Mouse (Mus musculus): Measurements from ENCODE around the gene Tenm2.
A peak's percentile ranks its signal among the peaks of the same experiment; 100 is the strongest.

Gene Tenm2

DNA sequence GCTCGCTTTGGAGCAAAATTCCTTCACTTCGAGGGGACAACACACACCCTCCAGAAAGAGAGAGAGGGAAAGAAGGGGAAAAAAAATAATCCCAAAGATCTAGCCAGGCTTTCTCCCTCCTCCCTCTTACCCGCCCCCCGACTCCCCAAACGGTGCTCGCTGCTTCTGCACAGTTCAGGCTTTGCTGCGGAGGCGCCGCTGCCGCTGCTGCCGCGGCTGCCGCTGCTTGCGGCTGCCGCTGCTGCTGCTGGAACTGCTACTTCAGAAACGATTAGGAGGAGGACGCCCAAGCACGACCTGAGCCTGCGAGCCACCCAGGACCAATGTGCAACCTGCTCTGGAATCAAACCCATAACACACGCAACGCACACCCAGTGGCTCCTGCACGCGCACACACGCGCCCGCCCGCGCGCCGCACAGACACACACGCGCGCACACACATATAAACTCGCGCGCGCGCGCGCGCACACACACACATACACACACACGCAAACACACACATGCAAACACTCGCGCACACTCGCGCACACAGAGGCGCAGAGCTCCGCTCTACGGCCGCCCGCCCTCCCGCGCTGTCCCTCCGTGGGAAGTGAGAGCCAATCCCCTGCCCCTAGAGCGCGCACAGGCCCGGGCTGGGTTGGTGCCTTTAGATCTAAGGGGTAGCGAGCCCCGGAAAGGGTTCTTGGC is at the start of gene Tenm2:
TSS of gene Tenm2 (minus strand) at position 51 of the 687 bp plus-strand sequence.
- peak; percentile 49 for DNase-seq (ENCODE audit: low spot score)

DNA sequence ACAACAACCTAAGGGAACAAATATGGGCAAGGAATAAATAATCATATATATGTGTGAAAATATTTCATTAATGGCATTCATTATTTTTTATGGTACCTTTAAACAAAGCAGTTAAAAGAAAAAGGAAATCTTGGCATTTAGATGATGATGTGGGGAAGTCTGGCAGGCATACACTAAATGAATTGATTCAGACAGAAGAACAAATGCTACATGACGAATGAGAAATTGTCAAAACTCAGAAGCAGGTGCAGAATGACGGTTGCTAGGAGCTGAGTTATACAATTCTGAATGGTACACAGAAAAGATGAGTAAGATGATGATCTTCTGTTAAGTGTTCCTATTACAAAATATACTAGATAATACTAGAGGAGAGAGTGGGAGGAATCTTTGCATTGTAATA is 49.4 kb upstream of the Tenm2 start:
- no peak for DNase-seq (ENCODE audit: low spot score)

DNA sequence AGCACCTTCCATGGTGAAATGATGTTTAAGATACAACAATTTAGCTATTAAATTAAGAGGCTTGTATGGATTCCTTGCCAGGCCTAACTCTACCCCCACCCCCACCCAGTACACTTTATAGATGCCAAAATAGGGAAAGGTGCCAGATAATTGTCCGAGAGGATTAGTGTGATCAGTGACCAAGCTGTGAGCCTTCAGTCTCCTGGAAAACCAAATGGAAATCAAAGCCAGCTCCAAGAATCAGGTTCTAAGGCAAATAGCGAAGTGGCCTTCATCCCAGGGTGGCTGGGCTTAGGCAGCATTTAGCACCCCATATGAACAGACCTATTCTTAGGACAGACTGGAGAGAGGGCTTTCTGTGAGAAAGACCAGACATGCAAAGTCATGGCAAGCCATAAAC is 13.0 kb upstream of the Tenm2 start:
- no peak for DNase-seq (ENCODE audit: low spot score)

DNA sequence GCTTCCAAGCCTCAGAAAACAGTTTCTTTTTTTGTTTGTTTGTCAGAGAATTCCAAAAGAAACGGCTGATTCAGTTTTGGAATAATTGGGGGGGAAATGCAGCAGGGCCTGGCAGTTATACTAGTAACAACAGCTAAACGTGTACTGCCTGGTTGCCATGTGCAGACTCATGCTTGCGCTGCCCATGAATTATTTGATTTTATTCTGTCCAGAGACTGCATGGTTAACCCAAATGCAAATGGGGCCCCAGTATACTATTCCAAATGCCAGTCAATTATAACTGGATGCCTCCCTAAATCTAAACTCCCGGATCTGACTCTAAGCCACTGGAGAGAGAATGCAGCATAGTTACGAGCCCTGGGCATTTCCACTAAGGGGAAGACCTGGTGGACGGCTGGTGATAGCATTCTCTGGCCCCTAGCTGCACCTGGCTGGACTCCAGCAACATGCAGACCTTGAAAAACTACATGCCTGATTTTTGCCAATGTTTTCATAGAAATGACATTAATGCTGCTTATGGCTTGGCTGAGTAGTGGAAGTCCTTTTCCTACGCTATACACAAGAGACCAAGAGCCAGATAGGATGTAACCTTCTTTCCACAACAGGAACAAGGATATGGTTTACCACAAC is 1.4 kb upstream of the Tenm2 start:
- DNase-seq (ENCODE audit: low spot score) = no peak

DNA sequence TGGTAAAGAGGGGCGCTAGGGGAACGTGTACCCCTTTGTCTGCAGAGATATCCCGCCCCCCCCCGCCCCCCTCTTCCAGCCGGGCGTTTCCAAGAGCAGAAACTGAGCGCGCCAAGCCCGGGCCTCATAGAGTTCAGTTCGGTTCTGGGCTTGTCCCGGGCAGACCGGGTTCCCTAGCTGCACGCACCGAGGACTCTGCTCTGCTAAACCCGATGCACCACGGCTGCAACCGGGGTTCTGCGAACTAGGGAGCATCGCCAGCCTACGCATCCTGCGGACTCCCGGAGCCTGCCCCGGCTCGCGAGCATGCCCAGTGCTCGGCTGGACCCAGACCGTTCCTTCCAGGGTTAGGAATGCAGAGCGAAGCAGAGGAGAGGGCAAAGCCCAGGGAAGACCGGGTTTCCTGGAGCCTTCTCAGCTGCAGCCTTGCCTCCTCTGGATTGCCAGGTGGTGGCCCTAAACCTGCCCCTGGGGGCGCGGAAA is 878 bp upstream of the Tenm2 start:
- DNase-seq (ENCODE audit: low spot score) = peak; percentile 48

DNA sequence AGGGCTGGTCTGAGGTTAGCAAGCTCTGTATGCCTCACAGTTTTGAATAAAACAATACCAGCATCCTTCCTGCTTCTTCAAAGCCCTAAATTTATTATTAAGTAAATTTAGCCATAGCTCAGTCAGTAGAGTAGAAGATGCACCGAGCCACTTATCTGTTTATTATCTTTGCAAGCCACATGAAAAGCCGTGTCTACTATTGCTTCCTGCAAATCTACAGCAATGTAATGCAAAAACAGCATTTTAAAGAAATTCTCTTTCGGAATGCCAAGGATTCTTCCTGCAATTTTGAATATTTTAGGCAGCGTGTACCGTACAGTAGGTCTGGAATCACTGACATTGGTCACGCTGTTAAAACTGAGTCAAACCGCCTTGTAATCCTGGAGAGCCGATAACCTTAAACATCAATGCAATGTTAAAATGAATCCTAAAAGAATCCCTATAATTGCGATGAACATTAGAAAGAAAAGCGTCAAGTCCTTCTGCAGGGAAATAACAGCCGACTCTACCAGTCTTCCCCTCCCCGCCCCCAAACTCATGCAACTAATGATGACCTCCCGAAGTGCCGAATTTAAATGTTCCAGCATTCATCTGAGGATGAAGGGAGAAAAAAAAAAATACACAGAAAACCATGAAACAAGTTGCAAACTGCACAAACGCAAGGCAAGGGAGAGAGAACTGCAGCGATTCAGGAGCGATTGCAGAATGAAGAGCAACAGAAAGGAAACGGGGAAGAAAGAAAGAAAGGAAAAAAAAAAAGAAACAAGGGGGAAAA is 556 bp downstream of the Tenm2 start:
- no peak for DNase-seq (ENCODE audit: low spot score)

DNA sequence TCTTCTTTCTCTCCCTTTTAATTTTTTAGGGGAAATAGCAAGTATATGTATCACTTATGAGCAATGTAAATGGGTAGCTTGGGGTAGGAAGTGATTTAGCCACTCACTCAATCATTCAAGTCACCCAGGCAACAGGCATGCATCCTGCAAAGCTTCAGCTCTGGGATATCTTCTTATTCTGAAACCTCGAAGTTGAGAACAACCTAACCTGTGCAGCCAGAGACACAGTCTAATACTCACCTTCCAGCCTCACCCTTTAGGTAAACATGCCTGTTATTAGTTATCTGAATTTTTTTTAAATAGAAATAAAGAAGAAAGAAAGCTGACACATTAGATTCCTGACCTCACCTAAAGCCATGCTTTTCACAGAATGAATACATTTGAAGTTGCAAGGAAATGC is 8.4 kb downstream of the Tenm2 start:
- DNase-seq (ENCODE audit: low spot score) = no peak

DNA sequence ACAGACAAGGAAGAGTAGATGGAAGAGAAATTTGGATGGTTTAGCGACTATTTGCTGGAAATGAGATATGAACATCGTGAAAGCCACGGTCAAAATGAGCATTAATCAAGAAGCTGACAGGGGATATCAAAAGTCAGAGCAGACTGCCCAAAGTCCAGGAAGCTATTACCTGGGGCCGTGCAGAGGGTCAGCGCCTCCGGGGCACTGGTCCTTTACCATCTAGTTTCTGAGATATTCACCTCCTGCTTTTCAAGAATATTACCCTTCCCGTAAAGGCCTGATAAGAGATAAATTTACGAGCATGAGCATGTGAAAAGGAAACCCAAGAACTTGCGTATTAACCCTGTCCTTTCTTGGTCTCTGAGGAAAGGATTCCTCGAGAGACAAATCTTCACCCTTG is 8.8 kb downstream of the Tenm2 start:
- DNase-seq (ENCODE audit: low spot score) = no peak

DNA sequence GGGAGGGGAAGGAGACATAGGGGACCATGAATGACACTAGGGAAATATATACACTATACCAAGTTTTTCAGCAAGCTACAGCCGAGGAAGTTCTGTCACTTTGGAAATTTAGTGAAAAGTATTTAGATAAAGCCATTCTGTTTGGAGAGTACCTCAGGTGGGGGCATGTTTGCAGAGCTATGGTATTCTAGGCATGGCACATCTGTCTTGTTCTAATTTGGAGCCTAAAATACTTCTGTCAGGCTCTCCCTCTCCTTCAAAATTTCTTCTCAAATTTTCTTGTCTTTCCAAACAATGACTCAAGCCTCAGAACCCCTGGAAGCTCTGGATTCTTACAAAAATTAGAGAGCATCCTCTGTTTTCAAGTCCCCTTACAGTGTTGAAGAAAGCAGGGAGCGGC is 13.0 kb downstream of the Tenm2 start:
- DNase-seq (ENCODE audit: low spot score) = no peak

DNA sequence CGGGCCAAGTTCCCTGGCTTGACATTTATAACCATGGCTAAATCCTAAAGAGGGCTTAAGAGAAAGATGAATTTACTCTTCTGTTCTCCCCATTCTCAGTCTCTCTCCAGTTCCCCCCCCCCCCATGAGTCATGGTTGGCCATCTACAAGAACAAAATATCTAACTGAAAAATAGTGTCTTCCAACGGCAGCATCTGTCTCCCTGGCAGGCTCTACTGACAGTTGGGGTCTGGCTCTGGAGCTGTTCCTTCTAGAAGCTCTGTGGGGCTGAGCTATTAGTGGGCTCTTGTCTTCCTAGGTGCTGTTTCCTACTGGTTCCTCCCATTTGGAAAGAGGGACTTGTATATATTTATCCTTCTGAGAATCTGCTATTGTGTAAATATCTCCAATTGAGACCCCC is 13.7 kb downstream of the Tenm2 start:
- DNase-seq (ENCODE audit: low spot score) = no peak

DNA sequence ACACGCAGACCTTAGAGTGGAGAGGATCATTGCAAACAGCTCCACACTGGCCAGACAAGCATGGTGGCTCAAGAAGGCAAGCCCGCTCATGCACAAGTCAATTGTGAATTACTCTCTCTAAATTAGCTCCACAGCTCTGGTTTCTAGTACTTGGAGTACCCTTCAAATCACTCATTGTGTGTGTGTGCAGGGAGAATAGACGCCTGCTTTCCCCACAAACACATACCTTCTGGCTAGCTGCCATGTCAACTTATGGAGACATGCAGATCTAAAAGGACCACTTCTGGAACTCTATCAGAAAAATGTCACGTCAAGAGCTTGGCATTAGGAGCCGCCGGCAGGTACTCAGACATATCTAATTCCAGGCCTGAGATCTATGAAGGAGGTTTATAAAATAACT is 14.8 kb downstream of the Tenm2 start:
- DNase-seq (ENCODE audit: low spot score) = no peak

DNA sequence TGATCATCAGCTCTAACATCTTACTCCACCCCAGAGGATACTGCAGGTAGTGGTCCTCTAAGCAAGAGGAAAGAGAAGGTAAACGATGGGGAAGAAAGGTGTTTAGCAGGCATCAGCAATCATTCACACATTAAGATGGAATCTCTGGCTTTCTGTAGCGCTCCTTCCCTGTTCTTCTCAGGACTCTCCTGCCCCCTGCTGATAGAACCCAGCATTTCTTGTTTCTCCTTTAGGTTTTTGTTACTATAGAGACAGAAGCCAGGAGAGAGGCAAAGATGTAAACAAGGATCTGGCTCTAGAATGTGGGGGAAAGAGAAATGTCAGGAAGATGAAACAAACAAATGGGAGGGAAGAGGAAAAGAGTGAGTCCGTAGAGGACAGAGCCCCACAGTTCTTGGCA is 49.6 kb downstream of the Tenm2 start:
- peak; percentile 68 for DNase-seq (ENCODE audit: low spot score)

DNA sequence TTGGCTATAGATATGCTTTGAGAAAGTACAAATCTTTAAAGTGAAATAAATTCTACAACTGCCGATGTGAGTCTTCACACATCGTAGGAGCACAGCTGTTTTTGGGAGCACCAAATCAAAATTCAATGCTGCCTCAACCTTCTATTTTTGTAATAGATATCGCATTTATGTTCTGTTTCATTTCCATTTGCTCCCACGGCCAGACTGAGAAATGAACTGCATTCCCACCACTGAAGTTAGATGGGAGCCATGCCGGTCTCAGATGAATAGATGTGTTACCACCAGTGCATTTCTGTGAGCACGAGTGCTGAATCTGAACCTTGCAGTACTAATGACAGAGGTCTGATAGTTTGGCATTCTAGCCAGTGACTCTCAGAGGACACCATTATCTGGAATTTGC is 58.3 kb downstream of the Tenm2 start:
- DNase-seq (ENCODE audit: low spot score) = no peak

DNA sequence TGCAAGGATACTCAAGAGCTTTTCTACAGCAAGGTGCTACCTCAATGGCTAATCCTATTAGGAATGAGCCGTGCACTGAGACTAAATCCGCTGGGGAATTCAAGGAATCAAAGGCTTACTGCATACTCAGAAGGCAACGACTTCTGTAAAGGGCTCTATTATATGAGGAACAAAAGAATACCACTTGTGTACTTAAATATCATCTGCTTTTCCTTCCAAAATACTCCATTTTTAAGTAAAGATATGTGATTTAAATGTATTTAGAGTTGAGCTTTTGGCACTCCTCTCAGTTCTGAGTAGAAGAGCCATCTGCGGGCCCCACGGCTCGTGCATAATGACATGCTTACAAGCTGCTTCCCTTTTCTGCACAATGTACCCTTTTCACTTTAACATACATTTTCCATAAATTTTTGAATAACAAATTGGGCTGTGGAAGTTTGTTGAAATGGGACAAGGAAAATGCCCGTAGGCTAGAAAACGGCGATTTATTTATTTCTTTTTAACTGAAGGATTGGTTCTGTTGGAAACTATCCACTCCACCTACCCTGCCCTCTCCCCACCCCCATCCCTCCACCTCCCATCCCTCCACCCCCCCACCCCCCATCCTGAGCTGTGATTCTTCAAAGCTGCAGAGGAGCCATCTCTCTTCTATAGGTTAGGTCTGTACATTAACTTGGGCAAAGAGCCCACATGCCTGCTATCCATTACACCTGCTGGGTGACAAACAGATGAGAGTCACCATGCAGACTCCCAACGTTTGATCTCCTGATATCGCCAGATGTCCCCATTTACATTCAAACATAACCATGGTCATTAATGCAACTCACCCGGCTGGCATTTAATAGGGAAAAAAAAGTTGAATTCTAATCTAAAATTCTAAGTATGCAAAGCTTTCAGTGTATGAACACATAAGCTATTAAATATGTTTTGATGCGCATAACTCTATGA is 81.6 kb downstream of the Tenm2 start:
- DNase-seq (ENCODE audit: low spot score) = no peak

DNA sequence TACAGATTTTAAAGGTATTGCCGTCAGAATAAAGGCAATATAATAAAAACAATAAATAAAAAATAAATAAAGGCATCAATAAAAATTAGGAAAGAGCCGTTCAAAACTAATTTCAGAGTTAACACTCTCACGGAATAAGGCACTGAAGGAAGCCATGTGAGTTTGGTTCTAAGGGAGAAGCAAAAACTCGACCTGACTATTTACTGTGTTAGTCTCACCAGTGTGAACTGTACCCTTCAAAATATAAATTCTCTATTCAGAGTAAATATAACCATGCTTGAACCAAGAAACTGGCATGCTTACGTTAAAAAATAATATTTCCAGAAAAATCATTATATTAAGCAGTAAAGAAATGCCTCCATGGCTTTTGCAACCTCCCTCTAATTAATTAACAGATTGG is 82.4 kb downstream of the Tenm2 start:
- DNase-seq (ENCODE audit: low spot score) = no peak

DNA sequence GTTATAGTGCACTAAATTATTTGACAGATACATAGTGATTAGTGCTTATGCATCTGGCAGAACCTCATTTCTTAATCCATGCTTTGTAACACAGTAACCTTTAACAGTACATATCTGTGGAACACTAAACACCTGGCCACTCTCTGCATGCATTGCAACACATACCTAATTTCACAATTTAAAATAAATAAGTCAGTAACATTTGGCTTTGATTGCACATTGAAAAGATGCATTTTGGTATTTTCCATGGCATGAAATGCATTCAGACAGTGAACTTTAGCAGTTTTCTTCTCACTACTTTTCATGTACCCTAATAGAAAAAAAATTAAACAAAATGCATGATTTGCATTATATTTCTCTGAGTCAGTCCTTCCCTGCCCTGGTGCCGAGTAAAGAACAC is 85.8 kb downstream of the Tenm2 start:
- no peak for DNase-seq (ENCODE audit: low spot score)

DNA sequence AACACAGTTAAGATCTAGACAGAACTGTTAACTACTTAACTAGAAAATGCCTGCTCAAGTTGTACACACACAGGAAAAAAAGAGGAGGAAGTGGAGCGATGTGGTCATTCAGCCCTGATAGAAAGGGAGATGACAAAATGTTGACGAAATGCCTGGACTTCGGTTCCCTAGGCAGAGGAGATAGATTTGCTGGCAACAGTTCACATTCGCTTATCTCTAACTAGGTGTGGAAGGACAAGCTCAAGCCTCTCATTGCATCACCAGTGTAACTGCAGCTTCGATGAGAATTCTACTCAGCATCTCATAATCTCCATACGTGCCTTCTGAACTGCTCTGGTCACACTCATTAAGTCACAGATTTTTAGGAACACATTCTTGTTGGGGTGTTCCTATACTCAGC is 91.8 kb downstream of the Tenm2 start:
- DNase-seq (ENCODE audit: low spot score) = no peak

DNA sequence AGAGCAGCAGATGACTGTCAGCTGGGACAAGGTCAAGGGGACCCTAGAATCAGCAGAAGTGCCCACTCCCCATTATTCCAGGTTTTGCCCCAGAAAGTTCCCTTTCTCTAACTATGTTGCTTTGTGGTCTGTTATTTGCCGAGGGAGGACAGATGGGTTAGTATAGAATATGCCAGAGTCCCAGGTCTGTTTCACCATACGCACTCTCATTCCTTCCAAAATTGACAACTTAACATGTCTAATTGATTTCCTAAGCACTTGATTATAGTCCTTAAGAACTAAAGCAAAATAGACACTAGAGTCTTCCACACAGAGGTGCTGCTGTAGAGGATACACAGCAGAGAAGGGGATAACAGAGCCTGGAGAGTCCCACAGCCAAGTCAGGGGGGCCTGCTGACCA is 92.3 kb downstream of the Tenm2 start:
- DNase-seq (ENCODE audit: low spot score) = no peak

DNA sequence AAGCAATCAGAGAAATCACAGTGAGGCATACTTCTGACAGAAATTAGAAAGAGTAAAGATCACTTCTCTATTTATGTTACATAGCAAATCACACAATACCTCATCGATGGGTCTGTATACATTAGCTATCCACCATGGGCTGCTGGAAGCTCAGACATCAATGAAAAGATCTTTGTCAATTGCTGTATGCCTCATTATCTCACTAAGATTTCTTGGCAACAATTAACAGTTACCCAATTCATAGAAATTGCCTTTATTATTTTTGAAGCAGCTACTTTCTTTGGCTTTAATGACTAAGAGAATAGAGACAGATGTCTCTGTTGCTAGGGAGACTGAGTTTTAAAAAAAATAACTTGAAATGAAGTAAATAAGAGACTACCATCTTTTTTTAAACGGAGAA is 106.9 kb downstream of the Tenm2 start:
- no peak for DNase-seq (ENCODE audit: low spot score)

DNA sequence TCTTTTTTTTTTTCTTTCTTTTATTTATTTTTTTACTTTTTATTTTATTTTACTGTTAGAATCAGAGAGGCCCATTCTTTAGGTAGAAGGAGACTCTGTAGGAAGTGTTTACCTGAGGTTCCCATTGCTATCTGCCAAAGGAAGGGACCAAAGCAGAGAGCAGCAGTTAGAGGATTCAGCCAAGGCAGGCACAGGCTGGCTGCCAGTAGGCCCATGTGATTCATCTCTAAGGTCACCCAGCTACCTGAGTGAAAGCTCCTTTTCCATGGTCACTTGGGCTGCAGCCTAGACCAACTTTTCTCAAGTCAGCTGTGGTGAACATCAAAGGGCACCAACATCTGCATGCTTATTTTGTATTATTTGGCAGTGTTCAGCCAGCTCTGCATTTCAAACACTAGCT is 117.7 kb downstream of the Tenm2 start:
- no peak for DNase-seq (ENCODE audit: low spot score)

DNA sequence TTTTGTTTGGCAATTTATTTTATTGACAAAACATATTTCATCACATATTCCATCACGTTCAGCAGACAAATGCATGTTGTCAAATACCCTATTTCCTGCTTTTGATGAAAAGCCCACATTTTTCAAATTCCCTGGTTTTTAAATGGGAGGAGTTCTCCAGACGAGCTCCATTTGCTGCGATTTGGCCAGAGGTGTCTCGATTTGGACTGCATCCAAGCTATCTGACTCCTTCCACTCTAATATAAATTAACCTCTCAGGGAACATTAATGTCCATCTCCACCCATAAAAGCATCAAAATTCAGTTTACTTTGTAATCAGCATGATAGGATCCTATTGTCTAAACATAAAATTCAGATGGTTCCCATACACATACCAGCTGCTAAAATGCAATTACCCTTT is 120.6 kb downstream of the Tenm2 start:
- DNase-seq (ENCODE audit: low spot score) = no peak

DNA sequence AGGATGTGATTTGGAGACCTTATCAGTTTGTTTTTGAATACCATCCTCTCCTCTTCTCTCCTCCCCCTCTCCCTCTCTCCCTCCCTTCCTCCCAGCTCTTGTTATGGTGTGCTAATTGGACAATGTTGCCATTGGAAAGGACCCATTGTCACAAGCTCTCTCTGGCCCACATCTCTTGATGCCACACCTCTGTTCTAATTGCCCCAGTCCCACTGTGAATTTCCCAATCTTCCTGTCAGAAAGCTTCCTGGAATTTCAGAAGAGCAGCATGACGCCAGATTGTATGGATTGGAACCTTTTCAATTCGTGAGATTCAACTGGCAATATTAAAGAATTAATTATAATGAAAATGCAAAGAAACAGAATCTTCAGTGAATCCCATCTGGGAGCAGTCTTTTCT is 128.7 kb downstream of the Tenm2 start:
- DNase-seq (ENCODE audit: low spot score) = no peak
